Mouse (Mus musculus) G1E (cell line): ENCODE measurements around the gene Epb41l3. TPM values are rescaled to one million over a fixed set of nuclear protein-coding genes. Genes with fewer than 3 reads are reported as not detected.

Experiments used
- ATAC-seq: 2 replicates; pipeline ENCODE4 v1.8.0; 2016; ENCODE audit warnings: mild to moderate bottlenecking; ENCODE audit not compliant: insufficient number of reproducible peaks, poor library complexity, low FRiP score, severe bottlenecking; ENCODE audit errors: extremely low read depth
- DNase-seq: peaks from one replicate; pipeline ENCODE4 v3.0.0; 2012; ENCODE audit warnings: low spot score
- H3K27me3 ChIP-seq: 2 replicates; pipeline ENCODE4 v1.6.1; 2012; ENCODE audit warnings: mild to moderate bottlenecking, low read length, inconsistent platforms; ENCODE audit not compliant: insufficient read depth
- H3K36me3 ChIP-seq: replicated peaks from 2 replicates; pipeline ENCODE3; 2012; ENCODE audit warnings: mild to moderate bottlenecking, inconsistent platforms
- H3K4me1 ChIP-seq: 2 replicates; pipeline ENCODE4 v1.6.1; 2012; ENCODE audit warnings: low read depth, low read length, inconsistent platforms, mixed read lengths; ENCODE audit not compliant: insufficient read depth
- H3K4me3 ChIP-seq: 2 replicates; pipeline ENCODE4 v1.5.1; 2012; ENCODE audit warnings: low read depth, mild to moderate bottlenecking, inconsistent platforms, low read length, moderate library complexity, mixed read lengths
- H3K9me3 ChIP-seq: replicated peaks from 2 replicates; pipeline ENCODE4 v1.6.1; 2012; ENCODE audit warnings: inconsistent platforms
- CTCF ChIP-seq: IDR thresholded peaks from 2 replicates; pipeline ENCODE4 v1.5.1; 2012; ENCODE audit warnings: low read depth, low read length, inconsistent platforms, mixed read lengths
- GATA1 ChIP-seq: IDR thresholded peaks from 2 replicates; pipeline ENCODE4 v1.6.1; 2012; ENCODE audit warnings: borderline replicate concordance, low read length, inconsistent platforms, mixed read lengths
- GATA2 ChIP-seq: IDR thresholded peaks from 2 replicates; pipeline ENCODE4 v1.6.1; 2012; ENCODE audit warnings: low read depth, low read length, inconsistent platforms, borderline replicate concordance
- POLR2AphosphoS5 ChIP-seq: IDR thresholded peaks from 2 replicates; pipeline ENCODE4 v1.6.1; 2012; ENCODE audit warnings: low read depth, low read length, inconsistent platforms; ENCODE audit not compliant: insufficient replicate concordance
- TAL1 ChIP-seq: conservative IDR thresholded peaks from 2 replicates; pipeline ENCODE4 v1.6.1; 2012; ENCODE audit warnings: low read depth, low read length, inconsistent platforms, mixed read lengths
- polyA plus RNA-seq: library from polyadenylated mRNA; stranded (reverse); fragments of >175 nt; gene quantifications from 2 replicates; pipeline ENCODE4 v1.2.3, GENCODE M21; 2012
- total RNA-seq, 2 experiments: library from RNA; stranded (forward) in 1 of 2; stranded (reverse) in 1 of 2; fragments of 200-1000 nt in 1 of 2; fragments of >200 nt in 1 of 2; fragmentation: Nextera tagmentation in 1 of 2; gene quantifications; 2 replicates each; pipeline ENCODE4 v1.2.3; 2014 to 2017

Epb41l3 gene
- total RNA-seq (2014; fragmentation: Nextera tagmentation): not detected in 2 replicates
- 0.16 and 0.17 TPM in 2 replicates for total RNA-seq (2017)
- not detected in 2 replicates for polyA plus RNA-seq

DNA sequence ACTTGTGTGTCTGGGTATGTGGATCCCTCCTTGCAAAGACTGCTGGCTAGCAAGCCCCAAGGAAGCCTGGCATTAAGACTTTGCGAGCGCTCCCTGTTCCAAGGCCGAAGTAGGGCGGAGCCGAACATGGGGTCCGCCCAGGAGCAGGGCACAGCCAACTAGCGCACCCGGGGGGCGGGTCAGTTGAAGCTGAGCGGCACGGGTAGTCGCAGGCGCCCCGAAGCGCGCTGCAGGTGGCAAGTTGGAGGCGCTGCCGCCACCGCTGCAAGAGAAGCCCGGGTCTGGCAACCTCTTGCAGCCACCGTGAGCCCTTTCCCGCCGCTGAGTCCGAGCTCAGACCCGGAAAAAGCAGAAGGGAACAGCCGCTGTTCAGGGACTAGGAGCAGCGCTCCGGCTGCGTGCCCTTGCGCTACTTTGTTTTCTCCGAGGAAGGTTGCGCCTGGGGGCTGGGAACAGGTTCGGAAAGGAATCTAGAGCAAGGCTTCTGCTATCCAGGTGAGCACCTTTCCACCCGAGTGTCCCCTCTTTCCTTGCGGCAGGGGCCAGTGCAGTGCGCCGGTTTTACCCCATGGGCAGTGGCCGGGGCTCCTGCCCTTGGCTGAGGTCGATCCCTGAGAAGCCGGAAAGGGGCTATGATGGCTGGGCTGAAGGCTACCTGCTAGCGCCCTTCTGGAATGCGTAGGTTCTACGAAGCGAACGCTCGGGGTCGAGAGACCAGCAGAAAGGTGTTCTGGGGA is at the start of gene Epb41l3:
Gene Epb41l3, plus strand, starts transcription at position 183 of the 737 bp plus-strand sequence.
- H3K4me1 ChIP-seq: no peaks in the 10 kb centered on the region
- TF ChIP-seq GATA2: no peak
- TF ChIP-seq POLR2AphosphoS5: no peak
- TF ChIP-seq TAL1: no peak
- no peak for TF ChIP-seq CTCF
- TF ChIP-seq GATA1: no peak
- H3K36me3 ChIP-seq: no peaks in the 10 kb centered on the region
- DNase-seq (no peak), ATAC-seq (no peak)
- H3K4me3 ChIP-seq: peak within 1 kb of the TSS; percentile 27; the same call in 1 of the 2 replicates
- peaks cover 57% of the 10 kb centered on the region for H3K9me3 ChIP-seq
- no peaks in the 10 kb centered on the region; the same call in 1 of the 2 replicates for H3K27me3 ChIP-seq

DNA sequence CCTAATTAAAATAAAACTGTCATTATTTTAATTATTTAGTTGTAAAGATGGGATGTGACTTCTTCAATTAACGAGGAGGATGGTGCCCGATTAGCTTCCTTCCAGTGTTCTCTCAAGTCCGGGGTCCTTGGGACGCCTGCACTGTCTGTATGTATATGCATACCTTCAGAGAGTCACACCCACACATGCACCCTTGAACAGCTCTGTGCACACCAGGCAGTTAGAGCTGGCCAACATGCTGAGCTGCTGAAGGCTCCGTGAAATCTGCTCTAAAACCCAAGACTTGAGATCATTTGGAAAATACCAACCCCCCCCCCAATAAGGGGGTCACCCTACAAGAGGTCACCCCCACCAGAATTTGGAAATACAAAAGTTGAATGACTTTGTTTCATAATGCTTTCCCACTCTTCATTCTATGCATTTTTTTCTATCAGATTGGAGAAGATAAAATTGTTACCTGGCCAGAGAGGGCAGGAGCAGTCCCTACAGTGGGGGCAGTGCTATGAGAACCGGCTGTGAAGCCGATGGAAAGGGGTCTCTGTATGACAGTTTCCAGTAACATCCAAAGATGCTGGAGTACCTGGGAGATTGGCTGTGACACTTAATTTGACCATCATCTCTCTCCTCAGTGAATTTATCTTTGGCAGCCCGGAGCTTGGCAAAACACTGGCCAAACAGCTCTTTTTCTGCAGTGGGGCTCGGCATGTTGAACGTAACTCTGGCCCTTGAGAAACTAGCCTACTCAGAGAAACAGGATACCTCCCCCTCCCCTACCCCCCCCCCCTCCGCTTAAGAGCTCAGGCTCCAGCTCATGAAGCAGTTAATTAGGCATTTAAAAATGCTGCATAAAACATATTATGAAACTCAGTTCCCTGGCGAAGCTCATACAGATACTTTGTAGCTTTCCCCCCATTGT is 36.5 kb upstream of the Epb41l3 start:
- H3K27me3 ChIP-seq: no peaks in the 10 kb centered on the region
- DNase-seq (no peak), ATAC-seq (no peak)
- TF ChIP-seq CTCF (no peak), POLR2AphosphoS5 (no peak), GATA1 (no peak), TAL1 (no peak), GATA2 (no peak)
- peaks cover 51% of the 10 kb centered on the region for H3K9me3 ChIP-seq
- H3K4me1 ChIP-seq: no peaks in the 10 kb centered on the region
- H3K36me3 ChIP-seq: no peaks in the 10 kb centered on the region
- H3K4me3 ChIP-seq: no peak overlapping the region

DNA sequence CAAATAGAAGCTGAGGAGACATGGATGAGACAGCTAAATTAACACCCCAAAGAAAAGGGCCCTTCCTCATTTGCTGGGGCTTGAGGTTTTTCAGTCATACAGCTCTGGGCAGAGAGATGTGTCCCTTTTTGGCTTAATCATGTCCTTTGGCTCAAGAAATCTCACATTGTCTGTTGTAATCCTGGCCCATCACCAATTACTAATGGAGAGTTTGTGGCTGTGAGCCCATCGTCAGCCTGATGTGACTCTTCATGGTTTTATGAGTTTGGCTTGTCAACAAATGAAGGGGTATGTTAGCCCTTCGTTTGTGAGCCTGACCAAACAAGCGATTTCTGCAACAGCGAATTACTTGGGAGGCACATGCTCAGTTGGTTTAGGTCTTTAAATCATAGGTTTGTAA is 34.0 kb upstream of the Epb41l3 start:
- Histone ChIP-seq H3K4me1 (no peaks in the 10 kb centered on the region), H3K36me3 (no peaks in the 10 kb centered on the region), H3K9me3 (peaks cover 51% of the 10 kb centered on the region), H3K27me3 (no peaks in the 10 kb centered on the region), H3K4me3 (no peak overlapping the region)
- DNase-seq (no peak), ATAC-seq (no peak)
- no peak for TF ChIP-seq TAL1
- no peak for TF ChIP-seq CTCF
- no peak for TF ChIP-seq GATA1
- no peak for TF ChIP-seq POLR2AphosphoS5
- TF ChIP-seq GATA2: no peak

DNA sequence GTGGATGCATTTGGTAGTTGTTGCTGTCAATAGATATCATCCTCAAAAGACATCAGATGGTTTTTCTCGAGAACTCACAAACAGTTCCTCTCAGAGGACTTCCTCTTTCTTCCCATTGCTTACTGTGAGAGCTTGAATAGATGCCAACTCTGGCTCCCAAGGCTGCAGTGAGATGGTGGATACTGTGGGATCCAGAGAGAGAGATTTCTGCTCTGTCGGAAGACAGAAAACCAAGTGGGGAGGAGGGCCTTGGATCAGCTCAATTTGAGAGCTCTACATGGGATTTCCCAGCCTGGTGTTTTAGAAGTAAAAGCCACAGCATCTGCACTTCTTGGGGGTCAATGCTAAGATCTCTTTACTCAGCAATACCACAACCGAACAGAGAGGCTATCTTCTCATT is 26.7 kb upstream of the Epb41l3 start:
- ATAC-seq (no peak), DNase-seq (no peak)
- Histone ChIP-seq H3K27me3 (no peaks in the 10 kb centered on the region), H3K4me3 (no peak overlapping the region), H3K9me3 (peaks cover 32% of the 10 kb centered on the region), H3K36me3 (no peaks in the 10 kb centered on the region), H3K4me1 (no peaks in the 10 kb centered on the region)
- TF ChIP-seq GATA2: no peak

DNA sequence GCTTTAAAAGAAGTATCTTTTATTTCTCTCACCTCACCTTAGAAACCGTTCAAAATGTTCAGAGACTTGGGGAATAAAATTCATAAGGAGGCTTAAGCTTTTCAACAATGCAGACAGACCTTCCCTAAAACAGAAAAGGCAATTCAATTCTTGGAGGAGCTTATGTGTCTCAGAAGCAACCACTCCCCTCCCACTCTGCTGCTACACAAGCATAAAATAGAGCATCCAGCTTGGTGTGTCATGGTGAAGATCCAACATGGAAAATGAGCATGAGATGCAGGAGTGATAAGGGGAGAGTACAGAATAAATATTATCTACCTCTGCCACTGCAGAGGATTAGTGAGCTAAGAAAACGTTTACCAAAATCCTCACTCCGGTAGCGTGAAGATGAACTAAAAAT is 21.5 kb upstream of the Epb41l3 start:
- DNase-seq: no peak
- Histone ChIP-seq H3K27me3 (no peaks in the 10 kb centered on the region), H3K36me3 (no peaks in the 10 kb centered on the region), H3K4me1 (no peaks in the 10 kb centered on the region), H3K9me3 (peaks cover 51% of the 10 kb centered on the region), H3K4me3 (no peak overlapping the region)
- TF ChIP-seq CTCF (no peak), TAL1 (no peak), GATA1 (no peak), GATA2 (no peak), POLR2AphosphoS5 (no peak)
- no peak for ATAC-seq

DNA sequence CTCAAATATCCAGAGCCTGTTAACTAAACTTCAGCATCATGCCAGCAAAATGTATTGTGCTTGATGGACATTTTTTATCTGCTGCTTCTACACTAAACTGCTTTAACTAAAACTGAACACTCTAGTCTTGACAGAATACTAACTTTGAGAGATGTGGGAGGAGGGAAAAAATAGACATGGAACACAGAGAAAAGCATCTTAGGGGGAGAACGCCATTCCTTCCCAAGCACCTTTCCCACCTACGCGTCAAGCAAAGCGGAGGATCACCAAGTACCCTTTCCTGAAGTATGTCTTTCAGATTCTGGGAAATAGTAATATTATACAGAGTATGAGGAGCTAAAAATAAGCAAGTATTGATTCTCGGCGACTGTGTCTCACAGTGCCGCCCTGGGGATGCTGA is 15.7 kb upstream of the Epb41l3 start:
- ATAC-seq: no peak
- no peak overlapping the region for H3K4me3 ChIP-seq
- no peak for TF ChIP-seq CTCF
- no peak for TF ChIP-seq GATA1
- no peak for TF ChIP-seq TAL1
- no peak for TF ChIP-seq POLR2AphosphoS5
- TF ChIP-seq GATA2: no peak
- peaks cover 62% of the 10 kb centered on the region for H3K9me3 ChIP-seq
- H3K4me1 ChIP-seq: no peaks in the 10 kb centered on the region
- H3K36me3 ChIP-seq: no peaks in the 10 kb centered on the region
- DNase-seq: no peak
- no peaks in the 10 kb centered on the region for H3K27me3 ChIP-seq
